In the genomic region with DNA sequence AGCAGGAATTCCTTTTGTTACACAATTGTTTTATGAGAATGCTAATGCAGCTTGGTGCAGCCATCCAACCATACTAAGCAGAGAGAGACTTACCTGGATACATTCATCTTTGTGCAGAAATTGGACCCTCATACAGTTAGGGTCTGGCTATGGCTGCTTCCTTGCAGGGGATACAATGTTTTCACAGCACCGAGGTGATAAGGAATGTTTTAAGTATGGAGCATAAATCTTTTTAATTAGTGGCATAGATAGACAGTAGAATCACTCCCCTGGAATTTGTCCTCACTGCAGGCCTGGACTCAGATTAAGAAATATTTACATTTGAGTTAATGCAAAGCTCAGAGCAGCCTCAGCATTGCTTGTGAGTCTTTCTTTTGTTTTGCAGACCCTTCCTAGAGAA, we compare ENCODE assay signal across 26 mouse cellular contexts. TPM values are rescaled to one million over a fixed set of nuclear protein-coding genes. Genes with fewer than 3 reads are reported as not detected.
DNase-seq lines count a peak whose midpoint lies in the region; ATAC-seq and TF ChIP-seq lines count a peak whose summit lies in the region.
"Had no signal": no experiment of that assay in that cellular context is flagged by ENCODE, and none has a peak within 500 bp of the region (broad histone marks: within the 10 kb centered on the region; RNA-seq: fewer than 3 reads in every experiment).

No protein-coding gene starts in this region.

- TF ChIP-seq CTCF in kidney, postnatal 0 days (IDR thresholded peaks at IDR 0.05; ENCODE audit: low read depth), result no peak

- no peak overlapping the region for H3K4me3 ChIP-seq in kidney, postnatal 0 days (replicated peaks; ENCODE audit: low read depth, low read length)
- H3K4me3 ChIP-seq: embryonic facial prominence, embryonic 13.5 days; embryonic facial prominence, embryonic 15.5 days; erythroblast, embryonic 14.5 days; forebrain, embryonic 10.5 days; forebrain, embryonic 12.5 days had no signal

- peak; percentile 6 for DNase-seq in heart, adult 11 months
- DNase-seq in heart, postnatal 4 days, result no peak
- DNase-seq in kidney, postnatal 0 days (ENCODE audit: low spot score), result peak; percentile 7
- no peak for DNase-seq in kidney, adult 9 months
- no peak for DNase-seq in T-cell, adult 2 months (ENCODE audit: low spot score)
- DNase-seq: adrenal gland, adult 2 months; adrenal gland, postnatal 10 days; adrenal gland, postnatal 25 days; B cell, adult 2 months; cerebellum, adult 11 months; cerebellum, adult 18-20 months; cerebellum, adult 8-10 months; cerebellum, adult 9-11 months; cerebellum, postnatal 14 days; cerebellum, postnatal 36 days; embryo, embryonic 11 days had no signal

- no peak overlapping the region for H3K27ac ChIP-seq in kidney, postnatal 0 days
- H3K27ac ChIP-seq: embryonic facial prominence, embryonic 13.5 days; embryonic facial prominence, embryonic 15.5 days; forebrain, embryonic 10.5 days; forebrain, embryonic 12.5 days had no signal

- WGBS in kidney, postnatal 0 days, result 24% methylated on average over 1 of the region's 1 CpGs

- H3K36me3 ChIP-seq in kidney, postnatal 0 days (ENCODE audit: insufficient read depth, low read length), result no peaks in the 10 kb centered on the region
- H3K36me3 ChIP-seq: embryonic facial prominence, embryonic 13.5 days; embryonic facial prominence, embryonic 15.5 days; forebrain, embryonic 10.5 days; forebrain, embryonic 12.5 days; G1E had no signal

- H3K4me2 ChIP-seq in kidney, postnatal 0 days (ENCODE audit: low read length), result no peak overlapping the region
- H3K4me2 ChIP-seq: embryonic facial prominence, embryonic 13.5 days; embryonic facial prominence, embryonic 15.5 days; forebrain, embryonic 12.5 days had no signal

- H3K9me3 ChIP-seq in kidney, postnatal 0 days (replicated peaks; ENCODE audit: low read length), result no peaks in the 10 kb centered on the region
- H3K9me3 ChIP-seq: embryonic facial prominence, embryonic 13.5 days; embryonic facial prominence, embryonic 15.5 days; forebrain, embryonic 10.5 days; forebrain, embryonic 12.5 days; G1E had no signal

- no peak for ATAC-seq in kidney, postnatal 0 days (replicated peaks; ENCODE audit: low FRiP score, low read depth)
- ATAC-seq: CD4-positive, CD25-positive, alpha-beta regulatory T cell, adult 4 months; forebrain, embryonic 14.5 days; forebrain, embryonic 16.5 days had no signal

- no peaks in the 10 kb centered on the region for H3K4me1 ChIP-seq in kidney, postnatal 0 days (replicated peaks; ENCODE audit: insufficient read depth, low read length)
- H3K4me1 ChIP-seq: embryonic facial prominence, embryonic 13.5 days; embryonic facial prominence, embryonic 15.5 days; forebrain, embryonic 10.5 days; forebrain, embryonic 12.5 days had no signal

- no peak overlapping the region for H3K9ac ChIP-seq in kidney, postnatal 0 days (ENCODE audit: low read depth, low read length)
- H3K9ac ChIP-seq: embryonic facial prominence, embryonic 13.5 days; embryonic facial prominence, embryonic 15.5 days; forebrain, embryonic 12.5 days had no signal

- H3K27me3 ChIP-seq in kidney, postnatal 0 days (ENCODE audit: insufficient read depth, low read length), result no peaks in the 10 kb centered on the region
- H3K27me3 ChIP-seq: CH12.LX; embryonic facial prominence, embryonic 13.5 days; embryonic facial prominence, embryonic 15.5 days; forebrain, embryonic 12.5 days had no signal

RNA-seq across cellular contexts. Expression of a gene that starts 47.0 kb away (rescaled TPM):
- 10 to 100 TPM; 28.8 to 30.2 TPM for total RNA-seq in heart, postnatal 4 days (2021)
- 4.2 and 4.4 TPM in 2 replicates for polyA plus RNA-seq in kidney, postnatal 0 days (2015; fragmentation: Nextera tagmentation; extraction: Ambion mirVana)
- total RNA-seq: CH12.LX had no signal
- polyA plus RNA-seq: erythroblast, embryonic 14.5 days; G1E had no signal

Comparison
In these comparisons a context has a peak if more than half of its experiments do, and no peak if none do; other contexts are left out.
1. DNase-seq: peak in heart, adult 11 months (single experiment) and kidney, postnatal 0 days (single experiment); none in heart, postnatal 4 days (single experiment), kidney, adult 9 months (single experiment) and T-cell, adult 2 months (single experiment).